Mouse (Mus musculus): ENCODE results near the gene Trim66.

- no peak for TF ChIP-seq CTCF (IDR thresholded peaks at IDR 0.05; ENCODE audit: low read depth)
- no peak for TF ChIP-seq EP300 (IDR thresholded peaks at IDR 0.05; ENCODE audit: low read depth)
These were observed 47.2 kb downstream of the Trim66 start for GRCm38 (mm10) chr7:109460698-109461097.

All from liver, postnatal 0 days (tissue).